Mouse (Mus musculus): ENCODE data around the gene Zfp189. TPM values are rescaled to one million over a fixed set of nuclear protein-coding genes. Genes with fewer than 3 reads are reported as not detected.
"Not testable (repeated sequence)": the region's sequence is repeated elsewhere in the genome, so short reads cannot be mapped to it uniquely, and the experiment has no call there.

Gene Zfp189
- total and polyA plus RNA-seq, 2 experiments = 1.5 to 6.4 TPM

DNA sequence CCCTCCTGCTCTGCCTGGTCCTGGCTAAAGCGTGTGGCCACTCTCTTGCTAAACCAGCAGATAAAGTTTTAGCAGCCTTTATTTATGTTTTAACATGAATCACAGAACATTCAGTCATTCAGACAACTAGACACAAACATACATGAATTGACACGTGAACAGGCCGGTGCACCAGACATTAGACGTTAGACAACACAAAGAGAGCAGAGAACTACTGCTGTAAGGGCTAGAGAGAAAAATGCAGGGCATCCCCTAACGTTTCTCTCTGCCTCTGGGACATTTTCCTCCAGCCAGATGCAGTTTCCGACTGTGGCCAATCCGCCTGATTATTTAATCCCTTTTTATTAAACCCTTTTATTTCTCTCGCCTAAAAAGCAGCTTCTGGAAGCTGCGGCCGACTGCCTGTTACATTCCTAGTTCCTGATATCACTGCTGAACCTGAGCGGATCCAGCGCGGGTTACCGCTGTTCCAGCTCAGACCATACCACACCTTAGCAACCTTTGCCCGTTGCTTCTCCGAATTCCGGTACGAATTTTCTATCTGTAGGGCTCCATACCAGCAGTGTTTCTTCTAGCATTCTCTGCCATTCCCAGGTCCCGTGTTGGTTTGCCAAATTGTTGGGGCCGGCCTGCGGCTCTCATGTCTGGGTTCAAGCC, 40.7 kb upstream of the Zfp189 start:
- Histone ChIP-seq H3K79me2 (ENCODE audit: control insufficient read depth, insufficient read depth, low read length) (peaks cover 4% of the 10 kb centered on the region; the same call in 1 of the 2 replicates), H3K27ac (replicated peaks; ENCODE audit: insufficient read depth, low read depth, low read length) (peak overlapping the region; percentile 100), H3K4me1 (ENCODE audit: control insufficient read depth, insufficient read depth, low read length) (peaks cover 20% of the 10 kb centered on the region), H3K27me3 (ENCODE audit: control insufficient read depth, insufficient read depth, low read length) (no peaks in the 10 kb centered on the region), H3K36me3 (ENCODE audit: control insufficient read depth, insufficient read depth, low read length) (peaks cover 19% of the 10 kb centered on the region), H3K9ac (ENCODE audit: low read depth, low read length) (peak overlapping the region; percentile 87), H3K4me3 (ENCODE audit: insufficient read depth, low read depth, low read length) (peak overlapping the region; percentile 59)
- DNase-seq (ENCODE audit: extremely low read depth, low read depth, low spot score) = peak; percentile 75
- 0 out of 2 replicates have a peak, but pooled peaks have one; percentile 18 for TF ChIP-seq POLR2A (IDR thresholded peaks at IDR 0.05; ENCODE audit: extremely low read depth, insufficient read depth, low read length)
- no peak for TF ChIP-seq CTCF (IDR thresholded peaks at IDR 0.05; ENCODE audit: low read depth, low read length)
- 7% methylated on average over 21 of the region's 21 CpGs for WGBS

DNA sequence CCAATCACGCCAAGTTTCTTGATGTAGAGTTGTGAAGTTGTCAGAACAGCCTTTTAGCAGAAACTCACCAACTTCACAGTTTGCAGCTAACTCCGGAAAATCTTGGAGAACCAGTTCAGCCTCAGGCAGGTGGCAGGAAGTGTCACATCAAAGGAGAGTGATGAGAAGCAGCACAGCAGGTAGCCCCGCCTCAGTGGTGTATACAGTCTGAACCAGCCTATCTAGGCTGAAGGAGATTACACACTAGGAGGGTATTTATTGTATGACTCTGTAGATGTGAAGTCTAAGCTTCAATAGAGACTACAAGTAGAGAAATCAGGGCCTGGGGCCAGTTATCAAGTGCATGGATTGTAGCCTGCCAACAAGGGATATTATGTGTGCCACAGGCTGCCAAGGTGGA, 40.1 kb upstream of the Zfp189 start:
- peak; percentile 86 for DNase-seq (ENCODE audit: extremely low read depth, low read depth, low spot score)
- WGBS = 18% methylated on average over 3 of the region's 3 CpGs
- peak overlapping the region; percentile 59 for H3K4me3 ChIP-seq (ENCODE audit: insufficient read depth, low read depth, low read length)
- H3K36me3 ChIP-seq (ENCODE audit: control insufficient read depth, insufficient read depth, low read length) = peaks cover 14% of the 10 kb centered on the region
- peak overlapping the region; percentile 87 for H3K9ac ChIP-seq (ENCODE audit: low read depth, low read length)
- TF ChIP-seq POLR2A (IDR thresholded peaks at IDR 0.05; ENCODE audit: extremely low read depth, insufficient read depth, low read length) (0 out of 2 replicates have a peak, but pooled peaks have one; percentile 22), CTCF (IDR thresholded peaks at IDR 0.05; ENCODE audit: low read depth, low read length) (no peak)
- H3K4me1 ChIP-seq (ENCODE audit: control insufficient read depth, insufficient read depth, low read length) = peaks cover 21% of the 10 kb centered on the region
- peaks cover 4% of the 10 kb centered on the region; the same call in 1 of the 2 replicates for H3K79me2 ChIP-seq (ENCODE audit: control insufficient read depth, insufficient read depth, low read length)
- no peaks in the 10 kb centered on the region for H3K27me3 ChIP-seq (ENCODE audit: control insufficient read depth, insufficient read depth, low read length)
- H3K27ac ChIP-seq (replicated peaks; ENCODE audit: insufficient read depth, low read depth, low read length) = peak overlapping the region; percentile 100

DNA sequence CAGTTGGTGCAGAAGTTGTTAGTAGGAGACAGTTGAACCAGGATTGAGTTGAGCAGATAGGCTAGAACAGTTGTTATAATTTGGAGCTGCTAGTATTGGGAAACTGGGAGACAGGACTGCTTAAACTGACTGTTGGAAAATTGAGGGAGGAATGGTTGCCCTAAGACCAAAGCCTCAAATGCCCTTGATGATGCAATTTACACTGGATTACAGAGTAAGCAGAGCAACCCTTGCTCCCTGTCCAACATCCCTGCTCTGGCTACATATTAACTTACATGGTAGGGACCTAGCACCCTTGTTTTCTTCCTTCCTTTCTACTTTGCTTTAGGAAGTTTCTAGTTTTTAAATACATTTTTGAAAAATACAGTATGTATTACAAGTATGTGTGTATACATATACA, 35.5 kb upstream of the Zfp189 start:
- H3K4me1 ChIP-seq (ENCODE audit: control insufficient read depth, insufficient read depth, low read length) = peaks cover 21% of the 10 kb centered on the region
- peak overlapping the region; percentile 87 for H3K27ac ChIP-seq (replicated peaks; ENCODE audit: insufficient read depth, low read depth, low read length)
- peaks cover 4% of the 10 kb centered on the region; the same call in 1 of the 2 replicates for H3K79me2 ChIP-seq (ENCODE audit: control insufficient read depth, insufficient read depth, low read length)
- peaks cover 7% of the 10 kb centered on the region for H3K36me3 ChIP-seq (ENCODE audit: control insufficient read depth, insufficient read depth, low read length)
- no peaks in the 10 kb centered on the region for H3K27me3 ChIP-seq (ENCODE audit: control insufficient read depth, insufficient read depth, low read length)
- peak; percentile 99 for DNase-seq (ENCODE audit: extremely low read depth, low read depth, low spot score)
- TF ChIP-seq POLR2A (IDR thresholded peaks at IDR 0.05; ENCODE audit: extremely low read depth, insufficient read depth, low read length) (no peak), CTCF (IDR thresholded peaks at IDR 0.05; ENCODE audit: low read depth, low read length) (no peak)
- no peak overlapping the region for H3K9ac ChIP-seq (ENCODE audit: low read depth, low read length)
- H3K4me3 ChIP-seq (ENCODE audit: insufficient read depth, low read depth, low read length) = no peak overlapping the region

DNA sequence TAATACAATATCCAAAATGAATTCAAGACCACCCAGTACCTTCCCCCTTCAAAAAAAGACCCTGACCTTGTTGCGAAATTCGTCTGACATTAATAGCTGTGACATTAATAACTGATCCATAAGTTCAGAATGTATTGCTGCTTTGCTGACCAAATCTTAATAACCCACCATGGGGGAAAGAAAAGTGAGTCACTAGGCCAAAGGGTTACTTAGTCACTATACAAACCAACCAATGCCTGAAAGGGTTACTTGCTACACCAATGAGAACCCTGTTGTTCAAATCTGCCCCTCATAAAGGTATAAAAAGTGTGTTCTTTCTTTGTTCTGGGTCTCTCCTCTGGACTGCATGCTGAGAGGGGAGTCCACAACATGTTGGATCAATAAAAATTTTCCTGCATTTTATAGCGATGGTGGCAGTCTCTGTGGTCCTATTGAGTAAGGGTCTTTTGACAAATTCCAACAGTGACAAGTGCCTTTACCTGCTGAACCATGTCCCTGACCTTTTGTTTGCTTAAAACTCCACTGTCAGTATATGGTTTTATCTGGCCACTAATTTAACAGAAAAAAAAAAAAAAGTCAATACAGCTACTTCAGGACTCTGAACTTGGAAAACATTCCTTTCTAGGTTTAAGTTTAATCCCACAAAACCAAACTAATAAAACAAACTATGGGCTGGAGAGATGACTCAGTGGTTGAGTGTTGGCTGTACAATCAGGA, 34.9 kb upstream of the Zfp189 start:
- WGBS = 16% methylated on average over 3 of the region's 3 CpGs
- Histone ChIP-seq H3K4me1 (ENCODE audit: control insufficient read depth, insufficient read depth, low read length) (peaks cover 21% of the 10 kb centered on the region), H3K27ac (replicated peaks; ENCODE audit: insufficient read depth, low read depth, low read length) (peak overlapping the region; percentile 87), H3K9ac (ENCODE audit: low read depth, low read length) (peak overlapping the region; percentile 54; the same call in 1 of the 2 replicates)
- not testable (repeated sequence) for H3K4me3 ChIP-seq (ENCODE audit: insufficient read depth, low read depth, low read length); H3K27me3 ChIP-seq (ENCODE audit: control insufficient read depth, insufficient read depth, low read length); H3K79me2 ChIP-seq (ENCODE audit: control insufficient read depth, insufficient read depth, low read length); H3K36me3 ChIP-seq (ENCODE audit: control insufficient read depth, insufficient read depth, low read length)
- DNase-seq (ENCODE audit: extremely low read depth, low read depth, low spot score) = peak; percentile 92

DNA sequence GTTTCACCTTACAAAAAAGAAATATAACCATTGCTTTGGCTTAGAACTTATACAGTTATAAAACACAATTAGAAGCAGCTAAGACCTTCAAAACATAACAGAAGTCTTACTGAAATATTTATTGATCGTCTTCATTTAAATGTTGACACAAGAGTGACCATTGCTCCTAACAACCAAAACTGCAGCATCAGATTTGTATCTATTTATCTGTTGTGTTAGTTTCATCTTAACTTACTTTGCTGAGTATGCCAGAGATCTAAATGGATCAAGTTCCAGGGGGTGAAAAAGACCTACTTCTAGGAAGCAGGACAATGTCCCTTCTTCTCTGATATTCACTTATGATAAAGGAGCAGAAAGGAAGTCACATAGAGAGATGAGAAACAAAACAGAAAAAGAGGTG, 17.4 kb upstream of the Zfp189 start:
- TF ChIP-seq POLR2A (IDR thresholded peaks at IDR 0.05; ENCODE audit: extremely low read depth, insufficient read depth, low read length) (no peak), CTCF (IDR thresholded peaks at IDR 0.05; ENCODE audit: low read depth, low read length) (no peak)
- WGBS = 27% methylated on average over 1 of the region's 1 CpGs
- Histone ChIP-seq H3K4me3 (ENCODE audit: insufficient read depth, low read depth, low read length) (peak overlapping the region; percentile 60), H3K27ac (replicated peaks; ENCODE audit: insufficient read depth, low read depth, low read length) (peak overlapping the region; percentile 99), H3K36me3 (ENCODE audit: control insufficient read depth, insufficient read depth, low read length) (peaks cover 38% of the 10 kb centered on the region), H3K9ac (ENCODE audit: low read depth, low read length) (peak overlapping the region; percentile 96), H3K79me2 (ENCODE audit: control insufficient read depth, insufficient read depth, low read length) (peaks cover 16% of the 10 kb centered on the region), H3K4me1 (ENCODE audit: control insufficient read depth, insufficient read depth, low read length) (peaks cover 19% of the 10 kb centered on the region), H3K27me3 (ENCODE audit: control insufficient read depth, insufficient read depth, low read length) (no peaks in the 10 kb centered on the region)
- peak; percentile 91 for DNase-seq (ENCODE audit: extremely low read depth, low read depth, low spot score)

DNA sequence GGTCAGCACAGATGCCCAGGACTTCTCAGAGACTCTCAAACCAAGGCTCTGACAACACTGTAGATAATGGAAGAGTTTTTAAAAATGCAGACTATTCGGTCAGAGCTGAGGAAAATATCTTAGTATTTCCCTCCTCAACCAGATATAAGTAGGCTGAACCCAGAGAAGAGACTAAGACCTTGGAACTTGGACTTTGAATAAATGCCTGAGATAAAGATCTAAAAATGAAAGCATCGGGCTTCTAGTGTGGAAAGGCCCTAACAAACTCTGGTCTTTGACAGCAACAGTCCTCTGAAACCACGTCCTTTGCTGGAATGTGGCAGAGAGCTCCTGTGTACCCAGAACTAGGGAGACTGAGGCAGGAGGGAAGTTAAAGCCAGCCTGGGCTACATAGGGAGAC, 14.6 kb upstream of the Zfp189 start, which contains the start of gene Baat:
Gene Baat (minus strand): TSS at position 172 of the 400 bp plus-strand sequence.
- no peak for TF ChIP-seq POLR2A (IDR thresholded peaks at IDR 0.05; ENCODE audit: extremely low read depth, insufficient read depth, low read length)
- TF ChIP-seq CTCF (IDR thresholded peaks at IDR 0.05; ENCODE audit: low read depth, low read length) = no peak
- peak within 1 kb of the TSS; percentile 82 for H3K9ac ChIP-seq (ENCODE audit: low read depth, low read length)
- H3K4me1 ChIP-seq (ENCODE audit: control insufficient read depth, insufficient read depth, low read length) = peaks cover 26% of the 10 kb centered on the region
- peak; percentile 91 for DNase-seq (ENCODE audit: extremely low read depth, low read depth, low spot score)
- peaks cover 16% of the 10 kb centered on the region for H3K79me2 ChIP-seq (ENCODE audit: control insufficient read depth, insufficient read depth, low read length)
- peak within 1 kb of the TSS; percentile 69 for H3K4me3 ChIP-seq (ENCODE audit: insufficient read depth, low read depth, low read length)
- peak within 1 kb of the TSS; percentile 88 for H3K27ac ChIP-seq (replicated peaks; ENCODE audit: insufficient read depth, low read depth, low read length)
- H3K27me3 ChIP-seq (ENCODE audit: control insufficient read depth, insufficient read depth, low read length) = no peaks in the 10 kb centered on the region
- peaks cover 18% of the 10 kb centered on the region for H3K36me3 ChIP-seq (ENCODE audit: control insufficient read depth, insufficient read depth, low read length)
- WGBS = 16% methylated on average over 3 of the region's 3 CpGs
